Mouse (Mus musculus): ENCODE measurements around the gene Ovol3.
"Not testable (repeated sequence)": the region's sequence is repeated elsewhere in the genome, so short reads cannot be mapped to it uniquely, and the experiment has no call there.

Gene Ovol3

GRCm38 (mm10) chr7:30231328-30231668, 4.2 kb downstream of the Ovol3 start:
- no peak for DNase-seq (ENCODE audit: extremely low spot score, low spot score)

- no peak for DNase-seq (ENCODE audit: extremely low spot score, low spot score)
These were observed 11.3 kb downstream of the Ovol3 start for GRCm38 (mm10) chr7:30224206-30224605.

GRCm38 (mm10) chr7:30222205-30222604, 13.3 kb downstream of the Ovol3 start:
- DNase-seq (ENCODE audit: extremely low spot score, low spot score): no peak

GRCm38 (mm10) chr7:30221433-30221832, 14.1 kb downstream of the Ovol3 start:
- DNase-seq (ENCODE audit: extremely low spot score, low spot score): no peak

- DNase-seq (ENCODE audit: extremely low spot score, low spot score): no peak
These were observed 15.5 kb downstream of the Ovol3 start for GRCm38 (mm10) chr7:30220008-30220356.

- DNase-seq (ENCODE audit: extremely low spot score, low spot score): peak; percentile 75
These were observed 16.1 kb downstream of the Ovol3 start for GRCm38 (mm10) chr7:30219293-30220007.

- DNase-seq (ENCODE audit: extremely low spot score, low spot score): no peak
These were observed 18.2 kb downstream of the Ovol3 start for GRCm38 (mm10) chr7:30217277-30217676.

GRCm38 (mm10) chr7:30216723-30217151, 18.8 kb downstream of the Ovol3 start:
- peak; percentile 88 for DNase-seq (ENCODE audit: extremely low spot score, low spot score)

GRCm38 (mm10) chr7:30215875-30216274, 19.6 kb downstream of the Ovol3 start:
- DNase-seq (ENCODE audit: extremely low spot score, low spot score): no peak

GRCm38 (mm10) chr7:30213881-30214280, 21.6 kb downstream of the Ovol3 start:
- DNase-seq (ENCODE audit: extremely low spot score, low spot score): no peak

- DNase-seq (ENCODE audit: extremely low spot score, low spot score): no peak
These were observed 24.5 kb downstream of the Ovol3 start for GRCm38 (mm10) chr7:30211025-30211424.

- DNase-seq (ENCODE audit: extremely low spot score, low spot score): not testable (repeated sequence)
These were observed 29.2 kb downstream of the Ovol3 start for GRCm38 (mm10) chr7:30206364-30206763.

- no peak for DNase-seq (ENCODE audit: extremely low spot score, low spot score)
These were observed 30.1 kb downstream of the Ovol3 start for GRCm38 (mm10) chr7:30205383-30205782.

GRCm38 (mm10) chr7:30204380-30204779, 31.1 kb downstream of the Ovol3 start:
- DNase-seq (ENCODE audit: extremely low spot score, low spot score): no peak

- no peak for DNase-seq (ENCODE audit: extremely low spot score, low spot score)
These were observed 32.4 kb downstream of the Ovol3 start for GRCm38 (mm10) chr7:30202895-30203690.

- not testable (repeated sequence) for DNase-seq (ENCODE audit: extremely low spot score, low spot score)
These were observed 34.9 kb downstream of the Ovol3 start for GRCm38 (mm10) chr7:30200661-30201060.

GRCm38 (mm10) chr7:30200200-30200599, 35.3 kb downstream of the Ovol3 start:
- no peak for DNase-seq (ENCODE audit: extremely low spot score, low spot score)

GRCm38 (mm10) chr7:30199498-30200139, 35.9 kb downstream of the Ovol3 start:
- no peak for DNase-seq (ENCODE audit: extremely low spot score, low spot score)

- DNase-seq (ENCODE audit: extremely low spot score, low spot score): peak; percentile 64
These were observed 37.0 kb downstream of the Ovol3 start, which contains the start of gene Capns1 for GRCm38 (mm10) chr7:30198481-30198971. Capns1 (minus strand) TSS chr7:30198811.

- no peak for DNase-seq (ENCODE audit: extremely low spot score, low spot score)
These were observed 37.9 kb downstream of the Ovol3 start for GRCm38 (mm10) chr7:30197592-30198129.

GRCm38 (mm10) chr7:30196171-30196570, 39.4 kb downstream of the Ovol3 start:
- DNase-seq (ENCODE audit: extremely low spot score, low spot score): no peak

GRCm38 (mm10) chr7:30195461-30195860, 40.1 kb downstream of the Ovol3 start:
- DNase-seq (ENCODE audit: extremely low spot score, low spot score): no peak

Measured in neural tube, embryonic 10.5 days (tissue).